Mouse (Mus musculus): ENCODE measurements around the gene Cdh22.

The Cdh22 gene

DNA sequence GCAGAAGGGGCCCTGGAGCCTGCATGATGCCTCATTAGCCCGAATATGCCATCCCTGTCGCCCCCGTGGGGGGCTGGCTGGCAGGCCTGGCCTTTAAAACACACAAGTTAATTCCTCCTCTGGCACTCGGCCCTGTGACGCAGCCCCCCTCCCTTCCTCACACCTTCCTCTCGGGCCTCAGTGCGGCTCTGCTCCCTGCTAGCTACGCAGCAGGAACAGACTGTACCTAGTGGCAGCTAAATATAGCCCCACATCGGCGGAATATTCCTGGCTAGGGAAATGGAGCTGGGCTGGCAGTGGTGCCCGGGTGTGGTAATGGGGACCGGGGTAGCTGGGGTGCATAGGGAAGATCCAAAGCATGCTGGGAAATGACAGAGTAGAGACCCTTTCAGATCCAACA is 81.6 kb downstream of the Cdh22 start:
- in situ Hi-C loops (cut with MboI, MseI), result no loop called here

DNA sequence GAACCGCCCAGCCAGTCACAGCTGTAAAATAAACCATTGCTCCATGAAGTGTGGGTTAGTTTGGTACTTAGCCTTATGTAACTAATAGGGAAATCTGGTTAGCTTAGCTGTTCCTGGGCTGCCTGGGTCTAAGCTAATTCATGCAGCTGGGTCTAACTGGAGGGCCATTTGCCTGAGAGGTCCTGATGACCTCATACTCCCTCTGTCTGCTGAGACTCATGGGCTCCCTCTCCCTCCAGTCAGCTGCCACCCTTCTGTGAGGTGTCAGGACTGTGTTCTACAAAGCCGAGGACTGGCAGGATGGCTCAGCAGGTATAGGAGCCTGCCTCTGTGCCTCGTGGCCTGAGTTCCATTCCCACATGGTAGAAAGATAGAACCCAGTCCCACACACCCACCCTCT is 84.9 kb downstream of the Cdh22 start:
- in situ Hi-C loops (cut with MboI, MseI), result no loop called here

DNA sequence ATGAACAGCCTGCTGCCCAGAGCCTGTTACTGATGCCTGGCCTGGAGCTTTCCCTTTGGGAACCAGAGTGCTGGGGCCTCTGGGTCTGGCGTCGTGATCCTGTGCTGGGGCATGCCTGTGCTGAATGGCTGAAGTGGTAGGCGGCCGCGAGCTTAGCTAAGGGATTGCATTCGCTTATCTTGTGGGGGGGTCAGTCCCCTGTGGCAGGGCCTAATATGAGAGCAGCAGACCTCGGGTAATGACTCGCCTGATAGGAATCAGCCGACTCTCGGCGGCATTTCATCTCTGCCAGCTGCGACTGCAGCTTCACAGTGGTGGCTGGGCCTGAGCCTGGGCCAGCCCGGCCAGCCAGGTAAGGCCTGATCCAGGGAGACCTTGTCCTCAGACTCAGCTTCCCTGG is 88.8 kb downstream of the Cdh22 start:
- in situ Hi-C loops (cut with MboI, MseI), result no loop called here

DNA sequence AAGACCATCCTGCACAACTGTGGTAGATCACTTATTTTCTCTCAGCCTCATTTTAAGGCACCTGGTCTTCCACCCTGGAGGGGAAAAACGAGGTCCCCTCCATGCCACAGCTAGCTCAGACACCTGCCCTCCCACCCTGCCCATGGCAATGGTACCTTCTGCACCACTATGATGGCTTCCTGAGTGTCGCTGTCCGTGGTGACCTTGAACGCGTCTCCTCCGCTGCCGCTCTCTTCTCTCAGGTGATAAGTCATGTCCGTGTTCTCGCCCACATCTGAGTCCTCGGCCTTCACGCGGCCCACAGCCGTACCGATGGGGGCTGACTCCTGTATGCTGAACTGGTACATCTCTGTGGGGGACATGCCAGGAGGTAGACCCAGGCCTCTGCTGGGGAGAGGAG is 91.2 kb downstream of the Cdh22 start:
- in situ Hi-C loops (cut with MboI, MseI), result no loop called here

DNA sequence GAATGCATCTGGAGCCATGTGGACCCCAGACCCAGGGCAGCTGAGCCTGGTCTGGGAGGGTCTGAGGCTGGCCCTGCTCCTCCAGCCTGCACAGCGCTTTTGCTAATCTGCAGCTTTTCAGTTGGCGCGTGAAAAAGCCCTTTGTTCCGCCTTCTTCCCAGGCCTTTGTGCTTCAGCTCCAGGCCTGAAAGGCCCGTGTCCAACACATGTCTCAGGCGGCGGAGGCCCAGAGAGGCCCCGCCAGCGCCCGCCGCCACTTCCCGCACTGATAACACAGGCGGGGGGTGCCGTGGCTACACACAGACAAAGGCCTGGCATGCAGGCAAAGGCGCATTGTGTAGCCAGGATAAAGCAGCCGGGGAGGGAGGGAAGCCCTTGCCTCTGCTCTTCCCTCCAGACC is 98.6 kb downstream of the Cdh22 start:
- in situ Hi-C loops (cut with MboI, MseI), result no loop called here

DNA sequence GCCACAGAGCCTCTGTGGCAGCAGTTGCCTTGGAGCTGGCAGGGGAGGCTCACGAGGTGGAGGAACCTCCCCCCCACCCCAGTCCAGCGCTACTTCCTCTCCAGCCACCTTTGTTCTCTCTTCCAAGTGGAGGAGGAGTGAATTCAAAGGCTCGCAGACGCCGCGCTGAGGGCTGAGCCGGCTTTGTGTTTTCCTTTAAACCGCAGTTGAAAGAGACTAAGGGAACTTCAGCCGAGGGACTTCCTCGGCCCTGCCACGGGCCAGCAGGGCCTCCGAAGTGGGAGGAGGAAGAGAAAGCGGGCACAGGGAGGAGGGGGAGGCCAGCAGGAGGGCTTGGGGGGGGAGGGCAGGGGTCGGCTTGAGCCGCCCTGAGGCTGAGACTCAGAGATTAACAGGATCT is 101.1 kb downstream of the Cdh22 start:
- in situ Hi-C loops (cut with MboI, MseI), result no loop called here

DNA sequence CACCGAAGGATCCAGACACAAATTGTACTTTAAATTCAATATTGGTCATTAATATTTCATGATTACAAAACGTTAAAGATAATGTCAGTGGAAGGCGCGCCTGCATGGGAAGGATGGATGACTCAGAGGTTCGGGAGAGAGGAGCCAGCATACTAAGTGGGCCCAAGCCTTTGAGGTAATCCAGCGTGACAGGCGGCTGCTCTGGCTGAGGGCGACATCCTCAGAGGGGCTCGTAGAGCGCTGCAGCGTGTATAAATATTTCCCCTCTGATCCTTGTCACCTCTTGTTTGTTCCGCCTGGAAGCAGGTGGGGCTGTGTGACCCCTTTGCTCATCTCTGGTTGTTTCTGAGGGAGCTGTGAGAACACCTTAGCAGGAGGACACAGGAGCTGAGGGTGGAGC is 103.2 kb downstream of the Cdh22 start:
- in situ Hi-C loops (cut with MboI, MseI), result no loop called here

DNA sequence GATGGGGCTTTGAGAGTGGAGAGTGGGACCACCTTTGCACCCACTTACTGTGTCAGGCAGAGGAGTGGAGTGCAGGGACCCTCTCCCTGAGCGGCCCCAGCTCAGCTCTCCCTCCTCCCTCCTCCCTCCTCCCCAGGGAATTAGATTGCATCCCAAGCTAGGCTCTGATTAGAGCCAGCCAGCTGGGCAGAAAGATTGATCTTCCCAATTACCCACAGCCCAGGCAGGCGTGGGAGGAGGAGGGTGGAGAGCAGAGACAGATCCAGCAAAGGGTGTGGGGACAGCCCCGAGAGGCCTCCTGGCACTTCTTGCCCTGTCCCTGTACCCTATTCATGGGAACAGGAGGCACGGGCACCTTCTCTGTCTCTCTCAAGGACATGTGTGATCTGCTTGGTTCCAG is 105.5 kb downstream of the Cdh22 start:
- in situ Hi-C loops (cut with MboI, MseI), result no loop called here

DNA sequence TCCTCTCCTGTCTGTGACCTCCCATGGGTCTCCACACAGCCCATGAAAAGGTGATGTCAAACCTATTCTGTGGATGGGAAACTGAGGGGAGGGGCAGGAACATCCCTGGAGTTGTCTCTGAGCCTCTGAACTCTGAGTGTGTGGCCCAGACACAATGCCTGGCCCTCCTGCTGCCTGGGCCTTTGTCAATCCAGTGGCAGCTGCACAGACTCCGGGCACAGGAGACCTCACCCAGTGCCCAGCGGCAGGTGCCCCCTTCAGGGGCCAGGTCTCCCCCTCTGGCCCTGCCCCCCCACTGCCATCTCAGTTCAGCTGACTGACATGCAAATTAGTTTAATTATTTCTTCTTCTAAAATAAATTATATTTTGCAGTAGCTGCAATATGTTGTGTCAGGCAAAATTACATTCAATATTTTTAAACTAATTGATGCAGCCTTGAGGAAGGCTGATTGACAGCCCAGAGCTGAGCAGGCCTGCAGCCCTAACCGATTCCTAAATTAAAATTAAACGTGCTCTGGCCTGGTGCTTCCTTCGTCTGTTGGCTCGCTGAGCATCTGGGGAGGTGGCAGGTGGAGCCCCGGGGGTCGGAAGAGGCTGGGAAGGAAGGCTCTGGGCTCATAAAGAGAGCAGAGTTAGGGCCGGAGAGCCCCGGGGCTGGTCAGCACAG is 107.6 kb downstream of the Cdh22 start:
- in situ Hi-C loops (cut with MboI, MseI), result no loop called here

DNA sequence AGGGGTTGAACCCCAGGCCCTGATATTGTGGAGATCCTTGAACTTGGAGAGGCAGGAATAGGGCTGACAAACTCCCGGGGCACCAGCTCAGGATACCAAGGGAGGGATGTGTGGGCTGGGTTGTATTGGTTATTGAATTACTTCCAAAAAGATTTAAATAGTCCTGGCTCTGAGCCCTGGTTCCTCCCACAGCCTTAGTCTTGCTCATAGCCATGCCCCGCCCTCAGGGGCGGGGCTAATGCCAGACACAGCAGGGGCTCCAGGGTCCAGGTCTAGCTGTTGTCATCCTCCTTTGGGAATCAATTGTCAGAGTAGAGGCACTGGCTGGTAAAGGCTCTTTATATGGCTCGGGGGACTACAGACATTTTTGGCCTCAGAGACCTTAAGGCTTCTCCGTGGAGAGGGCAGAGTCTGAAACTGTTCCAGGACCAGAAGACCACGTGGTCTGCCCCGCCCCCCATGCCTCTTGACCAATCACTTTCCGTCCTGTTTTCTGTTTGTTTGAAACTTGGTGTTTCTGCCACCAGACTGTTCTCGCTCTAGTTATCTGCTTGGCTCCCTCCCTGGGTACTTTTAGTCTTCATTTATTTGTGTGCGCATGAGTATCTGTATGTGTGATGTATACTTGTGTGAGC is 113.3 kb downstream of the Cdh22 start:
- in situ Hi-C loops (cut with MboI, MseI), result no loop called here

DNA sequence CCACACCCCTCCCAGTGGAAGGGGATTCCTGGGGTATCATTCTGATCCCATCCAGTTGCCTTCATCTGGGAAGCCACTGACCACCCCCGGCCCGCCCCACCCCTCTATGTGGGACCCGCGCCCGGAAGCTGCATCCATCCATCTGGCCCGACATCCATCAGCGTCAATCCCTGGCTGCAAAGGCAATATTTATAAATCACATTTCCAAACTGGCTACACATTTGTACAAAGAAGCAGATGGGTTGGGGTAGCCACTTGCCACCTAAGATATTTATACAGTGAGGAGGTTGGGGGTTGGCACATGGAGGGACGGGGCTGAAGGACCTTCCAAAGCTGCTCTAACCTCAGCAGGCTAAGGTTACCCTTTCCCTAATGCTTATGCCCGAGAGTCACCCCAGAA is 113.9 kb downstream of the Cdh22 start:
- in situ Hi-C loops (cut with MboI, MseI), result no loop called here

DNA sequence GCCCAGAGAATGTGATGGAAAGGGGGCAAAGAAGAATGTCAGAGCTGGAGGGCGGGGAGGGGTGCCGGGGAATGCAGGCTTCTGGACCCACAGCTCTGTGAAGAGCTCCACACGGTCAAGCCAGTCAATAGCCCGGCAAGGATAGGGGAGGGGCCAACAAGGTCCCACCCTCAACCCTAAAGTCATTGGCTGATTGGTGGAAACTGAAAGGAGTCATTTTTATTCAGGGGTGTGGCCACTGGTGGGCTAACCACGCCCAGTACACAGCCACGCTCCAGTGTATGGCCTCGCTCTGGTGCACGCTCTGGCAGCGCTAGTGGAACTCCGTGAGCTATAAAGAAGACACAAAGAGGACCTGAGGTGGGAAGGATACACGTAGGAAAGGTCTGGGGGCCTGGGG is 120.9 kb downstream of the Cdh22 start:
- in situ Hi-C loops (cut with MboI, MseI), result no loop called here

DNA sequence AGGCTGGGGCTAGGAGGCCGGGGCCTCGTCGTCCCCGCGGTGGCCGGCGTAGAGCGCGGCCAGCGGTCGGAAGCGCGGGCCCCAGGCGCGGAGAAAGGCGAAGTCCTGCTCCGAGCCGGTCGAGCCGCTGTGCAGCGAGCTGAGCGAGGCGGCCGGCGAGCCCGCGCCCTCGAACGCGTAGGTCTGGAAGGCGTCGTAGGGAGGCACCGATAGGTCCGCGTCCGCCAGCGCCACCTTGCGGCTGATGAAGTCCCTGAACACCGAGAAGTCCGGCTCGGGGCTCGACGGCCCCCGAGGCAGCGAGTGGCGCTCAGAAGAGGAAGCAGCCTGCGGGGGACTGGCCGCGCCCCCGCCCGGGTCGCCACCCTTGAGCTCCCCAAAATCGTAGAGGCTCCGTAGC is 122.5 kb downstream of the Cdh22 start:
- in situ Hi-C loops (cut with MboI, MseI), result no loop called here

DNA sequence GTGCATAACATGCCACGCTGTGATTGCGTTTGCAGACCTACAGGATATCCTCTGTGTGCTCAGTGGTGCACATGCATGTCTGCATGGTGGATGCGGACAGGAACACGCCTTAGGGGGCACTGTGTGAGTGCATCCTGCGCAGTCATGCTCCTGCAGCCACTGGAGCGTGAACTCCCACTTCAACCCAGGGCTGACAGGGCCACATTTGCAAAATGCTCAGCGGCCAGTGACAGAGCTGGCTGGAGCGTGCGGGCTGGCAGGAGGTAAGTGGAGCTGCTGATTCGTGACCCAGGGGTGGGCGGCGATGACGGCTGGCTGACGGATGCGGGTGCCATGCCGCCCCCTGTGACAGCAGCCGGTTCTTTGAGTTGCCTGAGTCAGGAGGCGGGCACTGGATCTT is 128.1 kb downstream of the Cdh22 start:
- in situ Hi-C loops (cut with MboI, MseI), result no loop called here

DNA sequence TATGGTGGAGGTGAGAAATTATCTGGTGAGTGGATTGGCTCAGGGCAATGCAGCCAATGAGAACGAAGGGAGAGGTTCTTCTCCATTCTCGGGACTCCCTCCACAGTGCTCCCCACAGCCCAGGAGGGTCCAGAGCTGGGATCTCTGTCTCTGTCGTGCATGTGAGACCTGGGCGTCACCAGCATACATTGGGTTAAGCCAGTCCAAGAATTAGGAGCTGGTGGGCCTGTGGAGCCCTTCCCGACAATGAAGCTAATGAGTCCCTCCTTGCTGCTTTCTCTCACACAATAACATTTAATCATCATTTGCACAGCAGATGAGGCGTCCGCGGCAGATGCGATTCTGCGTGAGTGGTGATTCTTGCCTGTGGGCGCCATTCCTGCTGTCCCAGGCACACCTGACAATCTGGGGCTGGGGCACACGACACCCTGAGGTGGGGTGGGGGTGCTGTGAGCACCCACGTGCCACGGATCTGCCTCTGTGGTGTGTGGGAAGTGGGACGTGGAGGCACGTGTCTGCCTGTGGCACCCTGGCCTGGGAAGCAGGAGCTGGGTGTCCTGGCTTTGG is 129.1 kb downstream of the Cdh22 start:
- in situ Hi-C loops (cut with MboI, MseI), result no loop called here

DNA sequence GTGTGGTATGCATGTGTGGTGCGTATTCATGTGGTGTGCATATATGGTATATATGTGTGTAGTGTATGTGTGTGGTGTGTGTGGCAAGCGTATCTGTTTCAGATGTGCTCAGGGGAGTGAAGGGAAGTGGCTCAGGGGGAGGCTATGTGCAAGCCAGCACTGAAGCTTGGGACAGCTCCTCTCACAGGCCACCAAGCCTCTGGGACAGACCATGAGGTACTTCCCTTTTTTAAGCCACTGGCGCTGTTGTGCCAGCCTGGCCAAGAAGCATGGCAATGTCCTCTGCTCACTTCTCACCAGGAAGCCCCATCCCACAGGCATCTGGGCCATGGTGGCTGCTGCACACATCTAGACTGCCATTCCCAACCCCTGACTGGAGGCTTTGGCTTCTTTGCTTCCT is 131.7 kb downstream of the Cdh22 start:
- in situ Hi-C loops (cut with MboI, MseI), result no loop called here

DNA sequence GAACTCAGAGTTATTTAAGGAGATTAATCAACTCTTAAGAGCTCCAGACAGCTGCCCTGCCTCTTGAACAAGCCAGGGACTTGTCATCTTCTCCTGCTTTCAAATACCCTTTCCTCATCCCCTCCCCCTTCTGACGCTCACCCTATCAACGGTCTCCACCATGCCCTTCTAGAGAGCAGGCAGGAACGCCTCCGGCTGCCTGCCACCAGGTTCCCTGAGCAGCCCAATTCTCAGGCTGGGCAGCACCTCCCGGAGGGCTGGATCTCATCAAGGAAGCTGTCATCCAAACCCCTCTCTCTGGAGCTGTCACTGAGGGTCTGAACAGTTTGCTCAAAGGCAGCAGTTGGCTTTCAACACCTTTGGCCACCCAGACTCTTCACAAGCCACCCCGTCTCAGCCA is 133.9 kb downstream of the Cdh22 start:
- in situ Hi-C loops (cut with MboI, MseI), result no loop called here

DNA sequence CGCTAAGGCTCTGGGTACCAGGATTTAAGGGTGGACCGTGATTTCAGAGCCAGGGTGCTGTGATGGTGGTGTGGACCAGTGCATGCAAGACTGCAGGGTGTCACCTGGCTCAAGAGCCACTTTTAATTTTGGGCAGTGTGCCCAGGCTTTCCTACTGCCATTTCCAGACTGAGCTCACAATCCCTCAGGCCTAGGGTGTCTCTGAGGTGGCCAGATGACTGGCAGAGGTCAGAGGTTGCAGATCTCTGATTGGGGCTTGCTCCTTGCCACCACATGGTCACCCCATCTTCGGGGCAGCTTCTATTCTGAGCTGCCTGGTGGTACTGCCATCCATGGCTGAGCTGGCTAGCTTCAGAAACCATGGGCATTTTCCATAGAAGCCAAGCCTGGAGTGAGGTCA is 135.8 kb downstream of the Cdh22 start:
- in situ Hi-C loops (cut with MboI, MseI), result no loop called here

DNA sequence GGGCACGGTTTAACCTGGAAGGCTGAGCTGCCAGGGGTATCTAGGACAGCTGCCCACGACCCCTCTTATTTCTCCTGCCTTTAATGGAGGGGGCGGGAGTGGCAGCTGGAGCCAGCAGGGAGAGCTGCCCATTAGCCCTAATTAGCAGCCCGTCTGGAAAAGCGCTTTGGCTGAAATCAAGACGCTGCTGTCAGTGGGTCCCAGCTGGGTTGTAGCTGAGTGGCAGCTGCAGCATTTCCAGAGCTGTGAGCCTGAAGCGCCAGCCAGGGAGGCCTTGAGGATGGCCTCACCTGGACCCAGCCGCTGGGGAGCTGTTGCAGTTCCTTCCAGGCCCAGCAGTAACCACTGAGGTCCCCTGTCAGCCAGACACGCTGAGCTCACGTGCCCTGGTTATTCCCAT is 138.3 kb downstream of the Cdh22 start:
- in situ Hi-C loops (cut with MboI, MseI), result no loop called here

DNA sequence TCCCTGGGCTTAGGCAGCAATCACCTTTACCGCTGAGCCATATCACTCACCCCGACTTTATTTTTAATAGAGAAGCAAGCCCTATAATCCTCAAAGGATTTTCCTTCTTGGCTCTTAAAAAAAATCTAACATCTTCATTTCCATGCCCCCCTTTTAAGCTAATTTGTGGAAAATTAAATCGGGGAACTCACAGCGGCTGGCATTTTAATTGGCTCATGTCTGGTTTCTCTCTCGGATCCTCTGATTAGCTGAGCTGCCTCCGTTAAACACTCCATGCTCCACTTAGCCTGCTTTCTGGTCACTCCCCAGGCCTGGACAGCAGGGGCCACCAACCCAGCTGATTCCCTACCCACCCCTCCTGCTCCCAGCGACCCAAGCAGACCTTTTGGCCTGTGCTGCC is 142.3 kb downstream of the Cdh22 start:
- in situ Hi-C loops (cut with MboI, MseI), result no loop called here

DNA sequence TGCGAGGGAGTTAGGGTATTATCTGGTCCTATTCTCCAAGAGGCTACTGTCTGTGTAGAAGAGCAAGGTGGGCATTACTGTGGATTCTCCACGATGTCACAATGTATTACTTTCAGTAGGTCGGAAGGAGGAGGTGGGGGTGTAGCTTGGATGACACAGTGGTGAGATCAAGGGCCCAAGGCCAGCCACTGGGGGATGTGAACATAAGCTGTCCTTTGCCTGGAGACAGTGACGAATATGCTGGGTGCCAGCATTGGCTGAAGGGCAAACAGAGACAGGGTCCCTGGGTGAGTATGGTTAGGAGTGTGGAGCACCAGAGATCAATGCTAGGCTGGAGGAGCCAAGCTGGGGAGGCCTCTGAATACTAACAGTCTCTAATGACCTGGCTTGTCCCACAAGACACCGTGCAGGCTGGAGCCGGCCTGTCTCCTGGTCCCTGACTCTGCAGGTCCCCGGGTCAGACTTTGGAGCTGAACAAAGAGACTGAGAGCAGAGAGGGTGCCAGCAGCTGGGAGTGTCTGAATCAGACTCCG is 143.2 kb downstream of the Cdh22 start:
- in situ Hi-C loops (cut with MboI, MseI), result no loop called here

DNA sequence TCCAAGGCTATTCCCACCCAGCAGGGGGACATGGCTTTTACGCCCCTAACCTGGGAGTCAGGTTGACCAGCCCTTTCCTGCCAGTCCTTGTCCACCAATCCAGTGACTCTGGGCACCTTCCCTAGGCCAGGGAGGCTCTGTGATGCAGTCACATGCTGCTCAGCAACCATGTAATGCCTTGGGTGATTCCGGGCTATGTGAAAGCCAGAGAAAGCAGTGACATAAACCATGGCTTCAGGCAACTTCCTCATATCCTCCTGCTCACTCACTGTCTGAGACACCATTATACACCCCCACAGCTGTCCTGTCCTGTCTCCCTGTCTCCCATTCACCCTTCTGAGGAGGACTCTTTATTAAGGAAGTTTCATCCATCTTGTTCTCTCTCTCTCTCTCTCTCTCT is 144.0 kb downstream of the Cdh22 start, which contains the start of gene 1700025C18Rik:
Gene 1700025C18Rik (minus strand): TSS at position 101 of the 400 bp plus-strand sequence.
- in situ Hi-C loops (cut with MboI, MseI), result no loop called here

DNA sequence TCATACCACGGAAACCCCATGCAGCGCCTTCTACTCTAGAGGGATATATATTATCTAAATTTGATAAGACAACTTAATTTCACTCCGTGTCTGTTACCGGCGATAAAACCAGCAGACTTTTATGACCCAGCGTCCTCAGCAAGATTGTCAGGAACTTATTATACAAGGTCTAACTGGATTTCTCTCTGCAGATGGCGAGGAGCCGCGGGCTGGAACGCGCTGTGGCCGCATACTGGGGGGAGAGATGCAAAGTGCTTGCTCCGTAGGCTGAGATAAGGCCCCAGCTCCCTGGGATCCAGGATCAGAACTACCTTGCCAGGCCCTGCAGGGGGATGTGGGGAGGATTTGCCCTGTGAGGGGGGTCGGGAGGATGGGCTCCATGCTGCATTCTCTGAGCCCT is 145.2 kb downstream of the Cdh22 start:
- in situ Hi-C loops (cut with MboI, MseI), result no loop called here

Data from T-helper 2 cell (primary cell).